Mouse (Mus musculus) limb, embryonic 12.5 days (tissue): ENCODE measurements around the gene Ptch2. TPM values are rescaled to one million over a fixed set of nuclear protein-coding genes. Genes with fewer than 3 reads are reported as not detected.

Source experiments
- ATAC-seq: fragments of 200-750 bp; cut with Nextera tagmentation; 2 replicates; pipeline ENCODE4 v1.8.0; 2017; ENCODE audit warnings: low read depth, moderate TSS enrichment; ENCODE audit not compliant: insufficient number of reproducible peaks, insufficient read depth, low FRiP score, low TSS enrichment
- H3K27ac ChIP-seq: fragments of 300-500 bp; sonication (generic); 2 replicates; pipeline ENCODE4 v1.5.1; 2016; ENCODE audit warnings: mild to moderate bottlenecking, moderate library complexity
- H3K27me3 ChIP-seq: fragments of 300-500 bp; sonication (generic); 2 replicates; pipeline ENCODE4 v1.6.1; 2016; ENCODE audit warnings: mild to moderate bottlenecking, moderate library complexity
- H3K36me3 ChIP-seq: fragments of 300-500 bp; sonication (generic); 2 replicates; pipeline ENCODE4 v1.6.1; 2016; ENCODE audit warnings: mild to moderate bottlenecking, moderate library complexity
- H3K4me1 ChIP-seq: fragments of 300-500 bp; sonication (generic); replicated peaks from 2 replicates; pipeline ENCODE4 v1.6.1; 2016
- H3K4me2 ChIP-seq: fragments of 300-500 bp; sonication (generic); 2 replicates; pipeline ENCODE4 v1.6.1; 2016; ENCODE audit warnings: mild to moderate bottlenecking, moderate library complexity
- H3K4me3 ChIP-seq: fragments of 300-500 bp; sonication (generic); replicated peaks from 2 replicates; pipeline ENCODE4 v1.5.1; 2016; ENCODE audit warnings: mild to moderate bottlenecking
- H3K9ac ChIP-seq: fragments of 300-500 bp; sonication (generic); replicated peaks from 2 replicates; pipeline ENCODE4 v1.6.1; 2016; ENCODE audit warnings: mild to moderate bottlenecking, moderate library complexity
- H3K9me3 ChIP-seq: fragments of 300-500 bp; sonication (generic); 2 replicates; pipeline ENCODE4 v1.6.1; 2016; ENCODE audit warnings: mild to moderate bottlenecking, moderate library complexity
- WGBS: fragments of 180-500 bp; shearing (Covaris S2); methylation state at CpG from one replicate; pipeline ENCODE4 v1.1.7; 2016; 5-methylcytosine and 5-hydroxymethylcytosine counted together
- polyA plus RNA-seq: library from polyadenylated mRNA; unstranded; fragments of >200 nt; fragmentation: Nextera tagmentation; extraction: Ambion mirVana; gene quantifications from 2 replicates; pipeline ENCODE4 v1.2.1, GENCODE M21; 2016

Ptch2 gene
- polyA plus RNA-seq, 1 experiment from 2014 or later: 5.4 TPM

GRCm38 (mm10) chr4:117120445-117121414 is 24.9 kb downstream of the Ptch2 start:
- H3K9me3 ChIP-seq: no peaks in the 10 kb centered on the region
- H3K4me3 ChIP-seq: peak overlapping the region; percentile 71
- peaks cover under 1% of the 10 kb centered on the region; the same call in 1 of the 2 replicates for H3K36me3 ChIP-seq
- H3K27ac ChIP-seq: peak overlapping the region; percentile 86
- peaks cover 26% of the 10 kb centered on the region for H3K4me1 ChIP-seq
- WGBS: under 1% methylated on average over 69 of the region's 69 CpGs
- peak overlapping the region; percentile 100 for H3K4me2 ChIP-seq
- H3K9ac ChIP-seq: peak overlapping the region; percentile 67
- H3K27me3 ChIP-seq: no peaks in the 10 kb centered on the region
- peak; percentile 91 for ATAC-seq

- ATAC-seq: no peak
- Histone ChIP-seq H3K4me2 (no peak overlapping the region), H3K4me3 (no peak overlapping the region), H3K4me1 (peaks cover 32% of the 10 kb centered on the region), H3K27me3 (no peaks in the 10 kb centered on the region), H3K36me3 (no peaks in the 10 kb centered on the region), H3K27ac (no peak overlapping the region), H3K9me3 (no peaks in the 10 kb centered on the region), H3K9ac (no peak overlapping the region)
- whole genome bisulfite sequencing: 87% methylated on average over 4 of the region's 4 CpGs
These were observed 26.3 kb downstream of the Ptch2 start for GRCm38 (mm10) chr4:117122209-117122608.

GRCm38 (mm10) chr4:117123546-117124217 is 27.8 kb downstream of the Ptch2 start:
- peaks cover 8% of the 10 kb centered on the region for H3K36me3 ChIP-seq
- no peak overlapping the region for H3K27ac ChIP-seq
- no peaks in the 10 kb centered on the region for H3K9me3 ChIP-seq
- ATAC-seq: no peak
- H3K4me1 ChIP-seq: peaks cover 32% of the 10 kb centered on the region
- no peaks in the 10 kb centered on the region for H3K27me3 ChIP-seq
- 81% methylated on average over 7 of the region's 9 CpGs for WGBS
- H3K4me3 ChIP-seq: no peak overlapping the region
- H3K9ac ChIP-seq: no peak overlapping the region
- no peak overlapping the region for H3K4me2 ChIP-seq

- Histone ChIP-seq H3K4me2 (no peak overlapping the region), H3K9ac (no peak overlapping the region), H3K4me3 (no peak overlapping the region), H3K4me1 (peaks cover 32% of the 10 kb centered on the region), H3K9me3 (no peaks in the 10 kb centered on the region), H3K27ac (no peak overlapping the region), H3K36me3 (peaks cover 12% of the 10 kb centered on the region), H3K27me3 (no peaks in the 10 kb centered on the region)
- no peak for ATAC-seq
- 85% methylated on average over 3 of the region's 3 CpGs for WGBS
These were observed 28.3 kb downstream of the Ptch2 start for GRCm38 (mm10) chr4:117124218-117124517.

GRCm38 (mm10) chr4:117124518-117125347 is 28.9 kb downstream of the Ptch2 start:
- peaks cover 30% of the 10 kb centered on the region for H3K4me1 ChIP-seq
- ATAC-seq: no peak
- H3K27me3 ChIP-seq: no peaks in the 10 kb centered on the region
- no peak overlapping the region for H3K4me3 ChIP-seq
- peaks cover 12% of the 10 kb centered on the region for H3K36me3 ChIP-seq
- peak overlapping the region; percentile 51; the same call in 1 of the 2 replicates for H3K9ac ChIP-seq
- peak overlapping the region; percentile 37 for H3K4me2 ChIP-seq
- 61% methylated on average over 14 of the region's 14 CpGs for WGBS
- H3K27ac ChIP-seq: peak overlapping the region; percentile 81
- H3K9me3 ChIP-seq: no peaks in the 10 kb centered on the region

GRCm38 (mm10) chr4:117125348-117125909 is 29.6 kb downstream of the Ptch2 start, which contains the start of gene Btbd19:
TSS of gene Btbd19 (minus strand) at chr4:117125725.
- WGBS: 27% methylated on average over 8 of the region's 8 CpGs
- no peak within 1 kb of the TSS for H3K4me3 ChIP-seq
- H3K9ac ChIP-seq: peak within 1 kb of the TSS; percentile 51
- H3K4me1 ChIP-seq: peaks cover 26% of the 10 kb centered on the region
- H3K27ac ChIP-seq: peak within 1 kb of the TSS; percentile 81
- peak within 1 kb of the TSS; percentile 37 for H3K4me2 ChIP-seq
- H3K36me3 ChIP-seq: peaks cover 12% of the 10 kb centered on the region
- no peaks in the 10 kb centered on the region for H3K9me3 ChIP-seq
- ATAC-seq: no peak
- H3K27me3 ChIP-seq: no peaks in the 10 kb centered on the region

- Histone ChIP-seq H3K4me3 (no peak overlapping the region), H3K4me2 (peak overlapping the region; percentile 37; the same call in 1 of the 2 replicates), H3K9me3 (no peaks in the 10 kb centered on the region), H3K27me3 (no peaks in the 10 kb centered on the region), H3K36me3 (peaks cover 12% of the 10 kb centered on the region), H3K27ac (peak overlapping the region; percentile 81), H3K9ac (peak overlapping the region; percentile 51), H3K4me1 (peaks cover 24% of the 10 kb centered on the region)
- no peak for ATAC-seq
- WGBS: 38% methylated on average over 15 of the region's 15 CpGs
These were observed 30.2 kb downstream of the Ptch2 start for GRCm38 (mm10) chr4:117125910-117126674.

- H3K4me3 ChIP-seq: no peak within 1 kb of the TSS
- no peak for ATAC-seq
- H3K9me3 ChIP-seq: no peaks in the 10 kb centered on the region
- peak within 1 kb of the TSS; percentile 37 for H3K4me2 ChIP-seq
- WGBS: 82% methylated on average over 9 of the region's 9 CpGs
- peak within 1 kb of the TSS; percentile 51 for H3K9ac ChIP-seq
- peaks cover 12% of the 10 kb centered on the region for H3K36me3 ChIP-seq
- H3K27me3 ChIP-seq: peaks cover 7% of the 10 kb centered on the region
- H3K27ac ChIP-seq: peak within 1 kb of the TSS; percentile 81
- peaks cover 23% of the 10 kb centered on the region for H3K4me1 ChIP-seq
These were observed 30.9 kb downstream of the Ptch2 start, which contains the start of gene Tctex1d4 for GRCm38 (mm10) chr4:117126675-117127290. TSS of gene Tctex1d4 (plus strand) at chr4:117126794.

GRCm38 (mm10) chr4:117127991-117128686 is 32.3 kb downstream of the Ptch2 start:
- Histone ChIP-seq H3K27ac (no peak overlapping the region), H3K9me3 (no peaks in the 10 kb centered on the region), H3K4me1 (peaks cover 31% of the 10 kb centered on the region), H3K36me3 (peaks cover 12% of the 10 kb centered on the region), H3K27me3 (peaks cover 20% of the 10 kb centered on the region), H3K4me3 (no peak overlapping the region), H3K9ac (no peak overlapping the region), H3K4me2 (no peak overlapping the region)
- ATAC-seq: no peak
- WGBS: 90% methylated on average over 33 of the region's 33 CpGs
